Mouse (Mus musculus) small intestine, adult 2 months (tissue): ENCODE data around the gene Ydjc. TPM values are rescaled to one million over a fixed set of nuclear protein-coding genes. Genes with fewer than 3 reads are reported as not detected.

Experiments
- H3K27ac ChIP-seq: fragments of 200-500 bp; 2 replicates; pipeline ENCODE4 v1.5.1; 2012; ENCODE audit warnings: low read depth, low read length, control low read depth, inconsistent platforms; ENCODE audit not compliant: insufficient read depth
- H3K27me3 ChIP-seq: fragments of 200-500 bp; 2 replicates; pipeline ENCODE4 v1.6.1; 2012; ENCODE audit warnings: mild to moderate bottlenecking, moderate library complexity, low read length, inconsistent platforms; ENCODE audit not compliant: control insufficient read depth, insufficient read depth
- H3K36me3 ChIP-seq: fragments of 200-500 bp; 2 replicates; pipeline ENCODE4 v1.6.1; 2012; ENCODE audit warnings: mild to moderate bottlenecking, low read length, control low read depth, inconsistent platforms; ENCODE audit not compliant: control insufficient read depth, insufficient read depth
- H3K4me1 ChIP-seq: fragments of 200-500 bp; 2 replicates; pipeline ENCODE4 v1.6.1; 2012; ENCODE audit warnings: low read length, inconsistent platforms, mixed read lengths; ENCODE audit not compliant: control insufficient read depth, insufficient read depth, insufficient read length
- H3K4me3 ChIP-seq: fragments of 200-500 bp; 2 replicates; pipeline ENCODE4 v1.5.1; 2012; ENCODE audit warnings: low read depth, mild to moderate bottlenecking, control low read depth, inconsistent platforms, low read length, moderate library complexity
- CTCF ChIP-seq: fragments of 200-500 bp; IDR thresholded peaks from 2 replicates; pipeline ENCODE4 v1.5.1; 2012; ENCODE audit warnings: low read depth, mild to moderate bottlenecking, control low read depth, inconsistent platforms, low read length, moderate library complexity, mixed read lengths; ENCODE audit not compliant: insufficient replicate concordance, insufficient read length; ENCODE audit errors: extremely low read depth
- POLR2A ChIP-seq: fragments of 200-500 bp; IDR thresholded peaks from 2 replicates; pipeline ENCODE4 v1.6.1; 2012; ENCODE audit warnings: low read depth, mild to moderate bottlenecking, control low read depth, inconsistent platforms, low read length, moderate library complexity
- WGBS: fragments of 180-500 bp; shearing (Covaris S2); methylation state at CpG from one replicate; pipeline ENCODE4 v1.1.7; 2018; 5-methylcytosine and 5-hydroxymethylcytosine counted together
- polyA plus RNA-seq: library from polyadenylated mRNA; depleted of rRNA; stranded (reverse); fragments of >200 nt; gene quantifications from 2 replicates; pipeline ENCODE4 v1.2.3, GENCODE M21; 2012

The Ydjc gene
- polyA plus RNA-seq, 1 experiment: 69.7 TPM

GRCm38 (mm10) chr16:17183003-17183402, 38.6 kb downstream of the Ydjc start:
- WGBS: 69% methylated on average over 3 of the region's 3 CpGs
- no peak overlapping the region for H3K27ac ChIP-seq

GRCm38 (mm10) chr16:17185475-17185874, 41.1 kb downstream of the Ydjc start:
- Histone ChIP-seq H3K36me3 (peaks cover 3% of the 10 kb centered on the region), H3K27me3 (no peaks in the 10 kb centered on the region), H3K4me3 (no peak overlapping the region), H3K27ac (no peak overlapping the region), H3K4me1 (peaks cover 7% of the 10 kb centered on the region; the same call in 1 of the 2 replicates)
- TF ChIP-seq POLR2A (no peak), CTCF (no peak)

More at GRCm38 (mm10) chr16:17183003-17183402, 38.6 kb downstream of the Ydjc start:
- peaks cover 7% of the 10 kb centered on the region; the same call in 1 of the 2 replicates for H3K4me1 ChIP-seq
- TF ChIP-seq CTCF (no peak), POLR2A (no peak)
- H3K4me3 ChIP-seq: no peak overlapping the region
- H3K27me3 ChIP-seq: no peaks in the 10 kb centered on the region
- peaks cover 3% of the 10 kb centered on the region for H3K36me3 ChIP-seq

GRCm38 (mm10) chr16:17193823-17194222, 49.4 kb downstream of the Ydjc start:
- Histone ChIP-seq H3K4me3 (no peak overlapping the region), H3K27ac (no peak overlapping the region), H3K36me3 (peaks cover 4% of the 10 kb centered on the region), H3K27me3 (no peaks in the 10 kb centered on the region), H3K4me1 (peaks cover 2% of the 10 kb centered on the region; the same call in 1 of the 2 replicates)
- TF ChIP-seq CTCF (no peak), POLR2A (no peak)
- WGBS: 80% methylated on average over 4 of the region's 4 CpGs

GRCm38 (mm10) chr16:17200121-17200952, 55.9 kb downstream of the Ydjc start:
- TF ChIP-seq POLR2A: no peak
- no peak for TF ChIP-seq CTCF
- Histone ChIP-seq H3K4me3 (peak overlapping the region; percentile 95), H3K27me3 (no peaks in the 10 kb centered on the region), H3K27ac (peak overlapping the region; percentile 63), H3K36me3 (peaks cover 2% of the 10 kb centered on the region; the same call in 1 of the 2 replicates), H3K4me1 (peaks cover 2% of the 10 kb centered on the region)
- WGBS: 1% methylated on average over 24 of the region's 24 CpGs

GRCm38 (mm10) chr16:17200953-17201707, 56.7 kb downstream of the Ydjc start:
- H3K27me3 ChIP-seq: no peaks in the 10 kb centered on the region
- peaks cover 2% of the 10 kb centered on the region for H3K4me1 ChIP-seq
- peak overlapping the region; percentile 95 for H3K4me3 ChIP-seq
- H3K27ac ChIP-seq: peak overlapping the region; percentile 63
- H3K36me3 ChIP-seq: peaks cover 2% of the 10 kb centered on the region; the same call in 1 of the 2 replicates
- 1% methylated on average over 72 of the region's 72 CpGs for WGBS
- no peak for TF ChIP-seq CTCF
- peak; percentile 80 for TF ChIP-seq POLR2A

- H3K27me3 ChIP-seq: no peaks in the 10 kb centered on the region
- peaks cover 2% of the 10 kb centered on the region for H3K4me1 ChIP-seq
- H3K36me3 ChIP-seq: peaks cover 2% of the 10 kb centered on the region; the same call in 1 of the 2 replicates
- H3K27ac ChIP-seq: no peak overlapping the region
- H3K4me3 ChIP-seq: no peak overlapping the region
- TF ChIP-seq POLR2A (no peak), CTCF (no peak)
- WGBS: 53% methylated on average over 2 of the region's 2 CpGs
Measured at GRCm38 (mm10) chr16:17201977-17202376, 57.6 kb downstream of the Ydjc start.

GRCm38 (mm10) chr16:17202549-17202948, 58.1 kb downstream of the Ydjc start, which contains the start of gene Ube2l3:
Gene Ube2l3, minus strand, starts transcription at chr16:17202649.
- H3K27me3 ChIP-seq: no peaks in the 10 kb centered on the region
- WGBS: 95% methylated on average over 1 of the region's 1 CpGs
- H3K4me3 ChIP-seq: peak within 1 kb of the TSS; percentile 95
- TF ChIP-seq CTCF: no peak
- no peak for TF ChIP-seq POLR2A
- H3K36me3 ChIP-seq: peaks cover 2% of the 10 kb centered on the region; the same call in 1 of the 2 replicates
- H3K27ac ChIP-seq: no peak within 1 kb of the TSS
- peaks cover 2% of the 10 kb centered on the region for H3K4me1 ChIP-seq
